Mouse (Mus musculus) bone marrow macrophage, adult 2 months (primary cell): ENCODE results near the gene Oma1.

Experiments used
- CTCF ChIP-seq: IDR thresholded peaks from 2 replicates; pipeline ENCODE4 v1.5.1; 2012; ENCODE audit warnings: low read depth, mild to moderate bottlenecking, low read length, moderate library complexity
- POLR2A ChIP-seq: IDR thresholded peaks from 2 replicates; pipeline ENCODE4 v1.6.1; 2012; ENCODE audit warnings: mild to moderate bottlenecking, low read depth, low read length, borderline replicate concordance

GRCm38 (mm10) chr4:103299342-103299741 lies 14.3 kb upstream of the Oma1 start:
- TF ChIP-seq CTCF (no peak), POLR2A (no peak)
